Mouse (Mus musculus): ENCODE data around the gene Chpf. TPM values are rescaled to one million over a fixed set of nuclear protein-coding genes. Genes with fewer than 3 reads are reported as not detected.

Chpf gene
- polyA plus RNA-seq, 1 experiment from 2014 or later: 22.1 TPM

DNA sequence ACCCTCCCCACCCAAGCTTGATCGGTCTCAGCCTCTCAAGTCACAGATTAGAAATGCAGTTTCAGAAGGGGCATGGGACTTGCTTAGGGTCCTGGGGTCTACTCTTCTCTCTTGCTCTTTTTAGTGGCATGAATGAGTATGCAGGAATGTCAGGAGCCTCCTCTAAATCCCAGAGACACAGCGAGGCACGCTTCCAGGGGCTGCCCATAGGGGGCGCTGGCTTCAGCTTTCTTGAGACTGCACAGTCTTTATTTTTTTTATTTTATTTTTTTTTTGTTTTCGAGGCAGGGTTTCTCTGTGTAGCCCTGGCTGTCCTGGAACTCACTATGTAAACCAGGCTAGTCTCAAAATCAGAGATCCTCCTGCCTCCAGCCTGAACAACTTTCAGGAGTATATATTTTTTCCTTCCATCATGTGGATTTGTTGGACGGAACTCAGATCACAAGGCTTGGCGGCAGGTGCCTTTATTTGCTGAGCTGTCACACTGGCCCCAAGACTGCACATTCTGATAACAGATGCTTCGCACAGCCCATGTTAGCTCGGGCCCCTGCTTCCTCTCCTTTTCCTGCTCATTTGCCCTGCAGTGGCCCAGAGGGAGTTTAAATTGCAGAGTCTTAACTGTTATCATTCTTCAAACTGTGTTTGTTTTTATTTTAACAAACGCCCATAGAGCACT, 53.2 kb downstream of the Chpf start:
- WGBS: 41% methylated on average over 10 of the region's 10 CpGs
- Histone ChIP-seq H3K27ac (no peak overlapping the region), H3K27me3 (peaks cover 56% of the 10 kb centered on the region), H3K4me3 (replicated peaks) (no peak overlapping the region), H3K9me3 (no peaks in the 10 kb centered on the region), H3K36me3 (peaks cover 7% of the 10 kb centered on the region), H3K4me2 (no peak overlapping the region), H3K4me1 (replicated peaks) (peaks cover 35% of the 10 kb centered on the region), H3K9ac (replicated peaks) (no peak overlapping the region)
- ATAC-seq (ENCODE audit: insufficient number of reproducible peaks, insufficient read depth, low FRiP score, low TSS enrichment, low read depth): no peak

Other genes starting within 250 kb of the Chpf start
- gene A630095N17Rik, start 247.2 kb downstream of the Chpf start, polyA plus RNA-seq (2016; fragmentation: Nextera tagmentation; extraction: Ambion mirVana): not detected in 2 replicates
- 40.7 and 42.8 TPM in 2 replicates for gene Dnajb2, start 242.9 kb downstream of the Chpf start, polyA plus RNA-seq (2016; fragmentation: Nextera tagmentation; extraction: Ambion mirVana)
- gene Ptprn, start 214.8 kb downstream of the Chpf start, polyA plus RNA-seq (2016; fragmentation: Nextera tagmentation; extraction: Ambion mirVana): 0.20 and 0.35 TPM in 2 replicates
- gene Resp18, start 200.9 kb downstream of the Chpf start, polyA plus RNA-seq (2016; fragmentation: Nextera tagmentation; extraction: Ambion mirVana): 0.83 TPM in 1 of 2 replicates, not detected in the other
- 111 TPM in 2 replicates for gene Dnpep, start 161.3 kb downstream of the Chpf start, polyA plus RNA-seq (2016; fragmentation: Nextera tagmentation; extraction: Ambion mirVana)
- gene Des, start 119.0 kb downstream of the Chpf start, polyA plus RNA-seq (2016; fragmentation: Nextera tagmentation; extraction: Ambion mirVana): 23.5 and 25.3 TPM in 2 replicates
- gene Speg, start 104.0 kb downstream of the Chpf start, polyA plus RNA-seq (2016; fragmentation: Nextera tagmentation; extraction: Ambion mirVana): 30.4 and 30.7 TPM in 2 replicates
- 49.1 and 61.0 TPM in 2 replicates for gene Gmppa, start 43.4 kb downstream of the Chpf start, polyA plus RNA-seq (2016; fragmentation: Nextera tagmentation; extraction: Ambion mirVana)
- gene Asic4, start 28.9 kb downstream of the Chpf start, polyA plus RNA-seq (2016; fragmentation: Nextera tagmentation; extraction: Ambion mirVana): 0.50 and 0.78 TPM in 2 replicates
- 0.36 and 0.74 TPM in 2 replicates for gene Tmem198, start 225 bp upstream of the Chpf start, polyA plus RNA-seq (2016; fragmentation: Nextera tagmentation; extraction: Ambion mirVana)
- gene Obsl1, start 27.1 kb upstream of the Chpf start, polyA plus RNA-seq (2016; fragmentation: Nextera tagmentation; extraction: Ambion mirVana): 98.3 and 104 TPM in 2 replicates
- gene Inha, start 27.8 kb upstream of the Chpf start, polyA plus RNA-seq (2016; fragmentation: Nextera tagmentation; extraction: Ambion mirVana): 9.5 and 11.9 TPM in 2 replicates
- gene Stk11ip, start 42.2 kb upstream of the Chpf start, polyA plus RNA-seq (2016; fragmentation: Nextera tagmentation; extraction: Ambion mirVana): 29.3 and 30.3 TPM in 2 replicates
- 33.6 and 33.7 TPM in 2 replicates for gene Slc4a3, start 67.0 kb upstream of the Chpf start, polyA plus RNA-seq (2016; fragmentation: Nextera tagmentation; extraction: Ambion mirVana)